Mouse (Mus musculus) neural tube, embryonic 10.5 days (tissue): Measurements from ENCODE around the gene Ackr3.

Experiments
- DNase-seq: peaks from one replicate; pipeline ENCODE4 v3.0.0-alpha.2; 2017; ENCODE audit warnings: low spot score; ENCODE audit errors: extremely low spot score

Ackr3 gene

GRCm38 (mm10) chr1:90203341-90203740 lies 439 bp upstream of the Ackr3 start:
- DNase-seq, result no peak

GRCm38 (mm10) chr1:90204821-90205220 lies 1.0 kb downstream of the Ackr3 start:
- no peak for DNase-seq

- DNase-seq, result peak; percentile 61
Observed at GRCm38 (mm10) chr1:90205223-90205622, 1.4 kb downstream of the Ackr3 start.

GRCm38 (mm10) chr1:90206684-90207083 lies 2.9 kb downstream of the Ackr3 start:
- no peak for DNase-seq

GRCm38 (mm10) chr1:90207279-90207678 lies 3.5 kb downstream of the Ackr3 start:
- DNase-seq, result no peak

GRCm38 (mm10) chr1:90207739-90208502 lies 4.1 kb downstream of the Ackr3 start:
- DNase-seq, result no peak

- DNase-seq, result no peak
Observed at GRCm38 (mm10) chr1:90208503-90208860, 4.7 kb downstream of the Ackr3 start.

- no peak for DNase-seq
Observed at GRCm38 (mm10) chr1:90209069-90209468, 5.3 kb downstream of the Ackr3 start.

- no peak for DNase-seq
Observed at GRCm38 (mm10) chr1:90209741-90210140, 6.0 kb downstream of the Ackr3 start.

- DNase-seq, result no peak
Observed at GRCm38 (mm10) chr1:90210346-90210745, 6.6 kb downstream of the Ackr3 start.

- DNase-seq, result no peak
Observed at GRCm38 (mm10) chr1:90210761-90211160, 7.0 kb downstream of the Ackr3 start.

- no peak for DNase-seq
Observed at GRCm38 (mm10) chr1:90212376-90212775, 8.6 kb downstream of the Ackr3 start.

- DNase-seq, result no peak
Observed at GRCm38 (mm10) chr1:90212901-90213300, 9.1 kb downstream of the Ackr3 start.

- DNase-seq, result no peak
Observed at GRCm38 (mm10) chr1:90214021-90214420, 10.2 kb downstream of the Ackr3 start.

- DNase-seq, result no peak
Observed at GRCm38 (mm10) chr1:90214926-90215325, 11.1 kb downstream of the Ackr3 start.

GRCm38 (mm10) chr1:90215881-90216280 lies 12.1 kb downstream of the Ackr3 start:
- no peak for DNase-seq

- no peak for DNase-seq
Observed at GRCm38 (mm10) chr1:90216395-90216794, 12.6 kb downstream of the Ackr3 start.

- DNase-seq, result no peak
Observed at GRCm38 (mm10) chr1:90220280-90220679, 16.5 kb downstream of the Ackr3 start.

- no peak for DNase-seq
Observed at GRCm38 (mm10) chr1:90220844-90221243, 17.1 kb downstream of the Ackr3 start.

- peak; percentile 57 for DNase-seq
Observed at GRCm38 (mm10) chr1:90221811-90222361, 18.1 kb downstream of the Ackr3 start.

GRCm38 (mm10) chr1:90222427-90222901 lies 18.7 kb downstream of the Ackr3 start:
- no peak for DNase-seq

- DNase-seq, result no peak
Observed at GRCm38 (mm10) chr1:90223006-90223405, 19.2 kb downstream of the Ackr3 start.
